Mouse (Mus musculus) myocyte (in vitro differentiated cells): ENCODE results near the gene Plpp7. TPM values are rescaled to one million over a fixed set of nuclear protein-coding genes. Genes with fewer than 3 reads are reported as not detected.
A peak's percentile ranks its signal among the peaks of the same experiment; 100 is the strongest.

Experiments used
- H3K27me3 ChIP-seq: one replicate; pipeline ENCODE4 v1.6.1; 2011; ENCODE audit not compliant: control insufficient read depth, insufficient read depth, insufficient read length
- H3K36me3 ChIP-seq: one replicate; pipeline ENCODE4 v1.6.1; 2011; ENCODE audit not compliant: control insufficient read depth, insufficient read depth
- H3K4me2 ChIP-seq: one replicate; pipeline ENCODE4 v1.6.1; 2011; ENCODE audit warnings: low read depth, control low read depth
- H3K4me3 ChIP-seq: one replicate; pipeline ENCODE4 v1.5.1; 2011; ENCODE audit warnings: mild to moderate bottlenecking, control low read depth, moderate library complexity
- H3K79me2 ChIP-seq: one replicate; pipeline ENCODE4 v1.6.1; 2011; ENCODE audit not compliant: control insufficient read depth, insufficient read depth
- H3ac ChIP-seq: one replicate; pipeline ENCODE4 v1.6.1; 2011; ENCODE audit not compliant: control insufficient read depth, insufficient read length
- CEBPB ChIP-seq: IDR thresholded peaks from 2 replicates; pipeline ENCODE4 v1.6.1; 2011; ENCODE audit warnings: mild to moderate bottlenecking, moderate library complexity; ENCODE audit not compliant: poor library complexity, insufficient read depth, severe bottlenecking
- E2F4 ChIP-seq: IDR thresholded peaks from one replicate; pipeline ENCODE4 v1.6.1; 2011; ENCODE audit warnings: mild to moderate bottlenecking, control low read depth, moderate library complexity; ENCODE audit not compliant: insufficient read depth
- MAX ChIP-seq: IDR thresholded peaks from one replicate; pipeline ENCODE4 v1.6.1; 2011; ENCODE audit warnings: low read depth, mild to moderate bottlenecking, control low read depth
- MYOD1 ChIP-seq, 3 experiments: IDR thresholded peaks; one replicate each; pipeline ENCODE4 v1.6.1; 2011; ENCODE audit warnings: control low read depth in 2 of 3, low read depth in 2 of 3, mild to moderate bottlenecking in 2 of 3, moderate library complexity in 1 of 3; ENCODE audit not compliant: insufficient read length in 2 of 3, control insufficient read depth in 1 of 3
- MYOG ChIP-seq, 3 experiments: IDR thresholded peaks; one replicate each; pipeline ENCODE4 v1.6.1; 2011; ENCODE audit warnings: control low read depth in 2 of 3, low read depth in 2 of 3, mild to moderate bottlenecking in 2 of 3; ENCODE audit not compliant: insufficient read length in 2 of 3, control insufficient read depth in 1 of 3, insufficient read depth in 1 of 3
- POLR2A ChIP-seq: IDR thresholded peaks from one replicate; pipeline ENCODE4 v1.6.1; 2011; ENCODE audit warnings: low read depth, mild to moderate bottlenecking, control low read depth, moderate library complexity; ENCODE audit not compliant: insufficient read length
- POLR2AphosphoS2 ChIP-seq: IDR thresholded peaks from one replicate; pipeline ENCODE4 v1.6.1; 2011; ENCODE audit warnings: low read depth, control low read depth; ENCODE audit not compliant: insufficient read length
- REST ChIP-seq: IDR thresholded peaks from one replicate; pipeline ENCODE4 v1.6.1; 2011; ENCODE audit warnings: mild to moderate bottlenecking, control low read depth, moderate library complexity; ENCODE audit not compliant: insufficient read depth, insufficient read length
- SRF ChIP-seq: IDR thresholded peaks from one replicate; pipeline ENCODE4 v1.6.1; 2011; ENCODE audit warnings: low read depth; ENCODE audit not compliant: control insufficient read depth, insufficient read length
- TCF12 ChIP-seq: IDR thresholded peaks from one replicate; pipeline ENCODE4 v1.6.1; 2011; ENCODE audit warnings: mild to moderate bottlenecking, control low read depth; ENCODE audit not compliant: poor library complexity, insufficient read depth, severe bottlenecking
- TCF3 ChIP-seq: IDR thresholded peaks from one replicate; pipeline ENCODE4 v1.6.1; 2011; ENCODE audit warnings: low read depth, control low read depth; ENCODE audit not compliant: insufficient read length
- USF1 ChIP-seq: IDR thresholded peaks from one replicate; pipeline ENCODE4 v1.6.1; 2011; ENCODE audit warnings: low read depth, mild to moderate bottlenecking, control low read depth, moderate library complexity
- polyA plus RNA-seq: library from polyadenylated mRNA; unstranded; fragments of >200 nt; fragmentation: generic; extraction: Trizol; gene quantifications from one replicate; pipeline ENCODE4 v1.2.1, GENCODE M21; 2012; ENCODE audit warnings: missing spikeins

The Plpp7 gene
- polyA plus RNA-seq, 1 experiment, result 60.6 TPM

DNA sequence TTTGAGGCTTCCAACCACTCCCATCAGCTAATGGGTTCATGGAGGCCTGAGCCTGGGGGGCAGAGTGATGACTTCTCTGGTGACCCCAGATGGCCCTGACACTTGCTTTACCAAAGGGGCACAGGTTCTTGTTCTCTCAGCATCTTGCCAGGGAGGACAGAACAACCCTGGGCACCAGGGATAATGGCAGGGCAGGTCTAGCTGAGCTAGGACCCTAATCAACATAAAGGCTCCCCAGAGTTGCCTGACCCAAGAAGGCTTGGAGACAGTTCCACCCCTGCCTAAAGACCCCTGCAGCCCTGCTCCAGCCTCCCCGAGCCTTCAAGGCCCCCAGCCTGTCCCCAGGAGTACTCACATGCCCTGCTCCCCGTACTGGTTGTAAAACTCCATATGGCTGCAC is 13.1 kb upstream of the Plpp7 start:
- Histone ChIP-seq H3ac (no peak overlapping the region), H3K4me2 (peak overlapping the region; percentile 21), H3K4me3 (peak overlapping the region; percentile 16), H3K27me3 (peaks cover 54% of the 10 kb centered on the region), H3K79me2 (no peaks in the 10 kb centered on the region), H3K36me3 (no peaks in the 10 kb centered on the region)
- TF ChIP-seq MAX, result no peak
- TF ChIP-seq TCF12, result no peak
- no peak for TF ChIP-seq TCF3
- TF ChIP-seq MYOG (IDR thresholded peaks at IDR 0.05; ENCODE audit: control insufficient read depth in 1 of 3, insufficient read depth in 1 of 3, insufficient read length in 2 of 3, low read depth in 2 of 3), result no peak
- no peak for TF ChIP-seq POLR2A
- TF ChIP-seq CEBPB, result no peak
- no peak for TF ChIP-seq E2F4
- TF ChIP-seq USF1, result no peak
- TF ChIP-seq REST, result no peak
- TF ChIP-seq MYOD1 (IDR thresholded peaks at IDR 0.05; ENCODE audit: control insufficient read depth in 1 of 3, insufficient read length in 2 of 3, low read depth in 2 of 3), result no peak
- TF ChIP-seq SRF, result no peak
- TF ChIP-seq POLR2AphosphoS2, result no peak

- TF ChIP-seq MAX (no peak), POLR2A (no peak), TCF3 (no peak), E2F4 (no peak), SRF (no peak), TCF12 (no peak), REST (no peak), POLR2AphosphoS2 (no peak), MYOD1 (IDR thresholded peaks at IDR 0.05; ENCODE audit: control insufficient read depth in 1 of 3, insufficient read length in 2 of 3, low read depth in 2 of 3) (no peak), CEBPB (no peak), USF1 (no peak), MYOG (IDR thresholded peaks at IDR 0.05; ENCODE audit: control insufficient read depth in 1 of 3, insufficient read depth in 1 of 3, insufficient read length in 2 of 3, low read depth in 2 of 3) (no peak)
- Histone ChIP-seq H3K4me3 (peak overlapping the region; percentile 16), H3K79me2 (no peaks in the 10 kb centered on the region), H3K4me2 (no peak overlapping the region), H3K27me3 (peaks cover 57% of the 10 kb centered on the region), H3K36me3 (no peaks in the 10 kb centered on the region), H3ac (no peak overlapping the region)
These were observed 11.9 kb upstream of the Plpp7 start for GRCm38 (mm10) chr2:32083159-32084011.

DNA sequence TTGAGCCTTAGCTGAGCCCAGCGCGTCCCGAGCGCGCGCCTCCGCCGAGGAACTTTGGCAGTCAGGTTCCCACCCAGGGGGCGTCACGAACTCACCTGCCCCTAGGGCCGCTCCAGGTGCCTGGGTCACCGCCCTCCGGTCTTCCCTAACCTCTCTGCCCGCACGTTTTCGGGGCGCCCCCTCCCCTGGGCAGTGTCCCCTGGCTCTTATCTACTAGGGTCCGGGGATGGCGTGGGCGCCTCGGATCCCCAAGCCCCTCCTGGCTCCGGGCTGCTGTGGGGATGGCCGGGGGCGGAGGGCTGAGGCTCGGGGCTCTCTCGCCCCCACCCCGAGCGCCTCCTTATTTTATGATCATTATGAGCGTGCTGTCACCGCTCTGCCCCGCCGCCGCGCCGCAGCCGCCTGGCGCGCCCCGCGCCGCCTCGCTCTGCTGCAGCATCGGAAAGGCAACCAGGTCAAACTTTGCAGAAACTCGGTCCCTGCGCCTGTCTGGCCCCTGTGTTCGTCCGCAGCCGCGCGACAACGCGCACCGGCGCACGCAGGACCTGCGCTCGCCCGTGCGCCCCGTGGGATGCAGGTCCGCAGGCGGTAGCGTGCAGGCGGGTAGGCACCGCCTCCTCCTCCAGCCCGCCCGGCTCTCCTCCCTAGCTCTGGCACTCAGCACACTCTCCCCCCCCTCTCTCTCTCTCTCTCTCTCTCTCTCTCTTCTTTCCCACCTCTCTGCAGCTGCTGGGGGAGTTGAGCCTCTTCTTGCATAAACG is 11.0 kb upstream of the Plpp7 start, which contains the start of gene Fam78a:
TSS of gene Fam78a (minus strand) at position 747 of the 761 bp plus-strand sequence.
- peak within 1 kb of the TSS; percentile 16 for H3K4me3 ChIP-seq
- H3ac ChIP-seq, result no peak within 1 kb of the TSS
- H3K4me2 ChIP-seq, result peak within 1 kb of the TSS; percentile 12
- no peaks in the 10 kb centered on the region for H3K79me2 ChIP-seq
- H3K27me3 ChIP-seq, result peaks cover 59% of the 10 kb centered on the region
- H3K36me3 ChIP-seq, result no peaks in the 10 kb centered on the region
- TF ChIP-seq TCF3 (no peak), MYOG (IDR thresholded peaks at IDR 0.05; ENCODE audit: control insufficient read depth in 1 of 3, insufficient read depth in 1 of 3, insufficient read length in 2 of 3, low read depth in 2 of 3) (peak in 2 of 3 experiments; percentile 9 to 11), POLR2A (peak; percentile 22)

DNA sequence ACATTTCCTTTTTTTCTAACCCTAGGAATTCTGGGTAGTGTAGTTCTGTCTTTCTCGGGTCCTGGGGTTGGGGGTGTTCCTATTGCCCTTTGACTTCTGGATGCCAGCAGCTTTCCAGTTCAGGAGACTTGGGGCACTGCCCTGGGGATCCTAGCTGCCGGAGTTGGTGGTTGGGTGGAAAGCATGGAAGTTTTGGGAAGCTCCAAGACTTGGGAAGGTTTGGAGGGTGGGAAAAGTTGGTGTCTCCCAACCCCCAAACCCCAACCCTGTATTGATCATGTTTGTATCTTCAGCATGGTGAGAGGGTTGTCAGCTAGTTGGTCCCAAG is 10.5 kb upstream of the Plpp7 start:
- TF ChIP-seq CEBPB (no peak), TCF3 (no peak), MYOG (IDR thresholded peaks at IDR 0.05; ENCODE audit: control insufficient read depth in 1 of 3, insufficient read depth in 1 of 3, insufficient read length in 2 of 3, low read depth in 2 of 3) (no peak), MAX (no peak), POLR2AphosphoS2 (no peak), USF1 (no peak), REST (no peak)
- Histone ChIP-seq H3K36me3 (no peaks in the 10 kb centered on the region), H3K79me2 (no peaks in the 10 kb centered on the region), H3K4me2 (no peak overlapping the region), H3K4me3 (no peak overlapping the region), H3ac (no peak overlapping the region), H3K27me3 (peaks cover 59% of the 10 kb centered on the region)
